Mouse (Mus musculus) layer of hippocampus, postnatal 25 days (tissue): ENCODE measurements around the gene Elk3. TPM values are rescaled to one million over a fixed set of nuclear protein-coding genes. Genes with fewer than 3 reads are reported as not detected.
A peak's percentile ranks its signal among the peaks of the same experiment; 100 is the strongest.

Experiments
- DNase-seq, 2 experiments: peaks; one replicate each; pipeline ENCODE4 v3.0.0; 2022; ENCODE audit warnings: mixed read lengths in 2 of 2, low spot score in 1 of 2; ENCODE audit errors: extremely low spot score in 1 of 2
- total RNA-seq, 2 experiments: library from RNA; stranded (reverse); gene quantifications; 2 replicates each; pipeline ENCODE4 v1.2.3; 2021

Gene Elk3
- total RNA-seq, 2 experiments from 2014 or later: 7.6 to 8.5 TPM

GRCm38 (mm10) chr10:93271831-93272230, 39.1 kb downstream of the Elk3 start:
- DNase-seq: no peak

GRCm38 (mm10) chr10:93270889-93271460, 40.0 kb downstream of the Elk3 start:
- DNase-seq: no peak

GRCm38 (mm10) chr10:93269744-93270143, 41.2 kb downstream of the Elk3 start:
- DNase-seq: no peak

- DNase-seq: no peak
Observed at GRCm38 (mm10) chr10:93268339-93268738, 42.6 kb downstream of the Elk3 start.

- no peak for DNase-seq
Observed at GRCm38 (mm10) chr10:93267509-93267908, 43.4 kb downstream of the Elk3 start.

GRCm38 (mm10) chr10:93266521-93266920, 44.4 kb downstream of the Elk3 start:
- DNase-seq: no peak

- no peak for DNase-seq
Observed at GRCm38 (mm10) chr10:93265833-93266232, 45.1 kb downstream of the Elk3 start.

GRCm38 (mm10) chr10:93264001-93264400, 46.9 kb downstream of the Elk3 start:
- DNase-seq: no peak

- no peak for DNase-seq
Observed at GRCm38 (mm10) chr10:93263431-93263830, 47.5 kb downstream of the Elk3 start.

GRCm38 (mm10) chr10:93261981-93262499, 48.9 kb downstream of the Elk3 start:
- no peak for DNase-seq

- no peak for DNase-seq
Observed at GRCm38 (mm10) chr10:93261132-93261980, 49.6 kb downstream of the Elk3 start.

GRCm38 (mm10) chr10:93259826-93260225, 51.1 kb downstream of the Elk3 start:
- DNase-seq: no peak

- peak in 1 of 2 experiments; percentile 38 for DNase-seq
Observed at GRCm38 (mm10) chr10:93255294-93255693, 55.6 kb downstream of the Elk3 start.

GRCm38 (mm10) chr10:93253156-93253555, 57.8 kb downstream of the Elk3 start:
- no peak for DNase-seq

GRCm38 (mm10) chr10:93252661-93253060, 58.3 kb downstream of the Elk3 start:
- no peak for DNase-seq

GRCm38 (mm10) chr10:93251426-93251825, 59.5 kb downstream of the Elk3 start:
- DNase-seq: no peak

GRCm38 (mm10) chr10:93250436-93251317, 60.3 kb downstream of the Elk3 start:
- no peak for DNase-seq

- no peak for DNase-seq
Observed at GRCm38 (mm10) chr10:93249901-93250300, 61.0 kb downstream of the Elk3 start.

GRCm38 (mm10) chr10:93248416-93248815, 62.5 kb downstream of the Elk3 start:
- DNase-seq: no peak

- no peak for DNase-seq
Observed at GRCm38 (mm10) chr10:93247902-93248301, 63.0 kb downstream of the Elk3 start.

GRCm38 (mm10) chr10:93247422-93247821, 63.5 kb downstream of the Elk3 start:
- DNase-seq: no peak
